Mouse (Mus musculus) C2C12 (cell line): ENCODE results near the gene Srsf7.

Experiments used
- CEBPB ChIP-seq: IDR thresholded peaks from one replicate; pipeline ENCODE4 v1.6.1; 2011; ENCODE audit warnings: low read depth, mild to moderate bottlenecking, control low read depth, moderate library complexity
- CTCF ChIP-seq: IDR thresholded peaks from one replicate; pipeline ENCODE4 v1.5.1; 2011; ENCODE audit not compliant: control insufficient read depth, insufficient read depth, insufficient read length
- FOSL1 ChIP-seq: IDR thresholded peaks from one replicate; pipeline ENCODE4 v1.8.0; 2011; ENCODE audit warnings: mild to moderate bottlenecking, low read length; ENCODE audit not compliant: poor library complexity, insufficient read depth, severe bottlenecking
- MAX ChIP-seq: IDR thresholded peaks from one replicate; pipeline ENCODE4 v1.6.1; 2011; ENCODE audit warnings: mild to moderate bottlenecking, control low read depth

DNA sequence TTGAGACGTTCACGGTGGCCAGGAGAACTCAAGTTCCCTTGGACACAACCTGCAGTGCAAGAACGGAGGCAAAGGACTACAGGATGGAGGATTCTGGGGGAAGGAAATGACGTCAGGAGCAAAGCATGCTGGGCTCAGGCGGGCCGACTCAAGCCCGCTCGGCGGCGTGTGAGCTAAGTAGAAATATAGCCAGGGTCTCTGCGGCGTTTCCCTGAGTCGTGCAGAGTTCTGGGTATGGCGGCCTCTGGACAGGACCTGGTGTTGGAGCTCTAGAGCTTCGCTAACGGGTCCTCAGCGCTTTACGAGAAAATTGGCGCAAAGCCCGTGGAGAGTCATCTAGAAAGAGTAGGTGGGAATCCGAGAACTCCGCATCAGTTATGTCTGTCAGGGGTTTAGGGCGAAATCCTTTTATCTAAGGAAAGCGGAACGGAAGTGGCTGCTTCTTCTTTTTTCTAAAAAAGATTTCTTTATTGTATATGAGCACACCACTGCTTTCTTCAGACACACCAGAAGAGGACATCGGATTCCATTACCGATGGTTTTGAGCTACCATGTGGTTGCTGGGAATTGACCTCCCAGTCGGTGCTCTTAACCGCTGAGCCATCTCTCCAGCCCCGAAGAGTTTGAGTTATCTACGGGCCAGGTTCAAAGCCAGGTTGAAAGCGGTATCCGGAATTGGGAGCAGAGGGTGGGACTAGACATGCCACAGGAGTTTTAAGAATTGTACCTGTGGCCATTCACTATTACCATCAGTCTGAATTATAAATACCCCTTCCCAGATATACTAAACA lies 17.4 kb upstream of the Srsf7 start, which contains the start of gene Gemin6:
- TF ChIP-seq CTCF (no peak), FOSL1 (no peak), CEBPB (no peak), MAX (peak; percentile 66)
